Mouse (Mus musculus): ENCODE results near the gene Cdc26.

- TF ChIP-seq CTCF (IDR thresholded peaks at IDR 0.05; ENCODE audit: low read depth) (no peak), EP300 (IDR thresholded peaks at IDR 0.05; ENCODE audit: low read depth) (no peak)
Measured at GRCm38 (mm10) chr4:62437256-62437778, 28.9 kb upstream of the Cdc26 start.
